Mouse (Mus musculus) small intestine, adult 2 months (tissue): ENCODE measurements around the gene Zfp90.

ENCODE experiments used
- CTCF ChIP-seq: fragments of 200-500 bp; IDR thresholded peaks from 2 replicates; pipeline ENCODE4 v1.5.1; 2012; ENCODE audit warnings: low read depth, mild to moderate bottlenecking, control low read depth, inconsistent platforms, low read length, moderate library complexity, mixed read lengths; ENCODE audit not compliant: insufficient replicate concordance, insufficient read length; ENCODE audit errors: extremely low read depth
- POLR2A ChIP-seq: fragments of 200-500 bp; IDR thresholded peaks from 2 replicates; pipeline ENCODE4 v1.6.1; 2012; ENCODE audit warnings: low read depth, mild to moderate bottlenecking, control low read depth, inconsistent platforms, low read length, moderate library complexity

GRCm38 (mm10) chr8:106378501-106379048 lies 36.6 kb upstream of the Zfp90 start:
- TF ChIP-seq POLR2A (no peak), CTCF (no peak)
